Mouse (Mus musculus) hindbrain, embryonic 15.5 days (tissue): ENCODE data around the gene Tmc3. TPM values are rescaled to one million over a fixed set of nuclear protein-coding genes. Genes with fewer than 3 reads are reported as not detected.

ENCODE experiments used
- ATAC-seq: fragments of 200-750 bp; cut with Nextera tagmentation; 2 replicates; pipeline ENCODE4 v1.8.0; 2017; ENCODE audit warnings: low read depth, moderate number of reproducible peaks, moderate TSS enrichment; ENCODE audit not compliant: low FRiP score
- H3K27ac ChIP-seq: fragments of 300-500 bp; sonication (generic); replicated peaks from 2 replicates; pipeline ENCODE4 v1.5.1; 2015; ENCODE audit warnings: mild to moderate bottlenecking, inconsistent platforms
- H3K27me3 ChIP-seq: fragments of 300-500 bp; sonication (generic); 2 replicates; pipeline ENCODE4 v1.6.1; 2015; ENCODE audit warnings: control low read depth, inconsistent platforms
- H3K36me3 ChIP-seq: fragments of 300-500 bp; sonication (generic); 2 replicates; pipeline ENCODE4 v1.6.1; 2015; ENCODE audit warnings: control low read depth, inconsistent platforms
- H3K4me1 ChIP-seq: fragments of 300-500 bp; sonication (generic); replicated peaks from 2 replicates; pipeline ENCODE4 v1.6.1; 2015; ENCODE audit warnings: control low read depth, inconsistent platforms
- H3K4me2 ChIP-seq: fragments of 300-500 bp; sonication (generic); 2 replicates; pipeline ENCODE4 v1.6.1; 2015; ENCODE audit warnings: moderate library complexity, mild to moderate bottlenecking, inconsistent platforms
- H3K4me3 ChIP-seq: fragments of 300-500 bp; sonication (generic); 2 replicates; pipeline ENCODE4 v1.5.1; 2015; ENCODE audit warnings: mild to moderate bottlenecking, inconsistent platforms
- H3K9ac ChIP-seq: fragments of 300-500 bp; sonication (generic); 2 replicates; pipeline ENCODE4 v1.6.1; 2015; ENCODE audit warnings: inconsistent platforms
- H3K9me3 ChIP-seq: fragments of 300-500 bp; sonication (generic); 2 replicates; pipeline ENCODE4 v1.6.1; 2016; ENCODE audit warnings: control low read depth, inconsistent platforms
- WGBS: fragments of 180-500 bp; shearing (Covaris S2); methylation state at CpG from one replicate; pipeline ENCODE4 v1.1.7; 2015; 5-methylcytosine and 5-hydroxymethylcytosine counted together
- polyA plus RNA-seq: library from polyadenylated mRNA; unstranded; fragments of >200 nt; fragmentation: Nextera tagmentation; extraction: Ambion mirVana; gene quantifications from 2 replicates; pipeline ENCODE4 v1.2.1, GENCODE M21; 2015

Tmc3 gene
- polyA plus RNA-seq, 1 experiment from 2014 or later, result 0.30 TPM

DNA sequence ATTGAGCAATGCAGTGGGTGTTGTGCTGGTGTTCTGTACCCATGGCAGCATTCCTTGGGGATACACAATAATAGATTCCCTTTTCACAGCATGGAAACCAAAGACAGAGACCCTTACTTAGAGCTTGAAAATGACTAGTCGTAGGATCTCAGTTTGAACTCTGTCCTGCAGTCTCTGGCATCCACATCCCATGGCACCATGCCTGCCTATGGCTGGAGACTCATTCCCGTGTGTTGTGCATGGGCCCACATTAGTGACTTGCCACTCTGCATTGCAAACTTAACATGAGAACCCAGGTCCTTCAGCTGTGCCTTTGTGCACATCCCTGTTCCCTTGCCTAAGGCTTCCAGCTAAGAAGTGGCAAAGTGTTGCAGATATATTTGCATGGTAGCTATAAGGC, 60.0 kb downstream of the Tmc3 start:
- no peak overlapping the region for H3K4me3 ChIP-seq
- H3K9me3 ChIP-seq, result no peaks in the 10 kb centered on the region
- 83% methylated on average over 2 of the region's 2 CpGs for WGBS
- no peak for ATAC-seq
- H3K27ac ChIP-seq, result no peak overlapping the region
- no peaks in the 10 kb centered on the region for H3K27me3 ChIP-seq
- no peaks in the 10 kb centered on the region for H3K4me1 ChIP-seq
- H3K4me2 ChIP-seq, result no peak overlapping the region
- no peaks in the 10 kb centered on the region for H3K36me3 ChIP-seq
- H3K9ac ChIP-seq, result no peak overlapping the region

DNA sequence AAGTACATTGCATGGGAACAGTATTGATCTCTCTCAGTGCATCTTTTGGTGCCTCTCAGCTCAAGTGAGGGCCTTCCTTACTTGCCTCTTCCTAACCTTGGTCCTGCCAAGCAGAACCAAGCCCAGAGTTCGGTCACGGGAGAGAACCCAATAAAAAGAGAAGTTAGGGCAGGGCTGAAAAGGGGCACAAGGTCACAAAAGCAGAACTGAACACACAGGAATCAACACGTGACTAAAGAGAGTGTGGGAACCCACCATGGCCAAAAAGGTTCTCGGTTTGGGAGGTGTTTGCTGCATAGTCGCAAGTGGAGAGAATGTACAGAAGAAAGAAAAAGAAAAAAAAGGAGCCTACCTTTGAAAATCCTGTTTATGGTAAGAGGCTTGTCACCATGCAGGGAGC, 60.7 kb downstream of the Tmc3 start:
- no peak for ATAC-seq
- Histone ChIP-seq H3K9ac (no peak overlapping the region), H3K27ac (no peak overlapping the region), H3K4me3 (no peak overlapping the region), H3K9me3 (no peaks in the 10 kb centered on the region), H3K36me3 (no peaks in the 10 kb centered on the region), H3K4me2 (no peak overlapping the region), H3K27me3 (no peaks in the 10 kb centered on the region), H3K4me1 (no peaks in the 10 kb centered on the region)
- WGBS, result 82% methylated on average over 5 of the region's 5 CpGs

DNA sequence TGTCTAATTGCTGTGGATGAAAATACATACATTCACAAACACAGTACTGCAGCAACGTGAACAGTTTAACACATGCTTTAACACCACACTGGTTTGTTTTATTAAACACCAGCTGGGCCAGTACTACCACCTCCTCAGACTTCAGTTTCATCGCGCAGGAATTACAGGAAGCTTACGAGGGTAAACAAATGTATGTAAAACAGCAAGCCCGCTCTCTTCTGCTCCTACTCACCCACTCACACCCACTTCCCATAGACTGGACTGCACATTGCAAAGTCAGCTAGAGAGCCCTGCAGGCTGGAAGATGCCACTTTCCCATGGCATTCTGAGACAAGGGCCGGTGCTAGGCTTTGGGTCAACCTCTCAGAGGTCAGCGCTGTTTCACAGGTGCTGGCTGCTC, 64.1 kb downstream of the Tmc3 start:
- no peak for ATAC-seq
- H3K9ac ChIP-seq, result no peak overlapping the region
- no peaks in the 10 kb centered on the region for H3K9me3 ChIP-seq
- no peak overlapping the region for H3K4me3 ChIP-seq
- H3K4me2 ChIP-seq, result no peak overlapping the region
- H3K36me3 ChIP-seq, result no peaks in the 10 kb centered on the region
- H3K27ac ChIP-seq, result no peak overlapping the region
- H3K27me3 ChIP-seq, result no peaks in the 10 kb centered on the region
- WGBS, result 85% methylated on average over 7 of the region's 7 CpGs
- H3K4me1 ChIP-seq, result no peaks in the 10 kb centered on the region

DNA sequence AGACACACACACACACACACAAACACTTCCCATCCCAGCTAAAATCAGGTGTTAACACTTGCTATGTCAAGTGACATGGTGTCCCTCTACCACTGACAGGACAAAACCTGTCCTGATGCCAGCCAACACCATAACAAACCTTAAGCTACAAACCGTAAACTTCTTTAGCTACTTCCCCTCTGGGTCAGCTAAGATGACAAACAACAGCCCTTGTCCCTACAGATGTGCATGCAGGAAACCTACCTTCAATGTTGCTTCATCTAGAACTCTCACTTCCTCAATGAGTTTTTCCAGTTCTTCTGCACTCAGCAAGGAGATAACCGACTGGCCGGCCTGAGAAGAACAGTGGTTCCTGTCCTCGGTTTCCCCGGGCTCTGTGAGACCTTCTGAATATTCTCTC, 65.9 kb downstream of the Tmc3 start:
- 92% methylated on average over 5 of the region's 5 CpGs for WGBS
- H3K4me2 ChIP-seq, result no peak overlapping the region
- H3K36me3 ChIP-seq, result no peaks in the 10 kb centered on the region
- H3K4me3 ChIP-seq, result no peak overlapping the region
- H3K9me3 ChIP-seq, result no peaks in the 10 kb centered on the region
- no peak overlapping the region for H3K27ac ChIP-seq
- no peaks in the 10 kb centered on the region for H3K27me3 ChIP-seq
- ATAC-seq, result no peak
- H3K9ac ChIP-seq, result no peak overlapping the region
- no peaks in the 10 kb centered on the region for H3K4me1 ChIP-seq

DNA sequence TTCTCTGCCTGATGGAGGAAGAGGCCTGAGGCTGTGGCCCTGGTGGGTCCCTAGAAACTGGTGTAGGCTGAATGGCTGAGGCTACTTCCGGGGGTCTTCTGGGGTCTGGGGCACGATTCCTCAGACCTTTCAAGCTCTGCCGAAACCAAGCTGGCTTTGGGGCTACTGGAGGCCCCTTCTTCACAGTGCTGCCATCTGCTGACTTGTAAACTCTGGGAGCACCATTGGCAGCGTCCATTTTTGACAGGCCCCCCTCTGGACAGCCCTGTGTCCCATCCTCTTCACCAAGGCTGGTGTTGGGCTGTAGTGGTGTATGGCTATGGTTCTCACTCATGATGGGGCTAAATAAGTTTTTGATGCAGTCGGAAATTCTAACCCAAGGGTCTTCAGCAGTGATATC, 67.8 kb downstream of the Tmc3 start:
- ATAC-seq, result no peak
- Histone ChIP-seq H3K4me1 (no peaks in the 10 kb centered on the region), H3K9me3 (no peaks in the 10 kb centered on the region), H3K4me3 (no peak overlapping the region), H3K4me2 (no peak overlapping the region), H3K27me3 (no peaks in the 10 kb centered on the region), H3K36me3 (no peaks in the 10 kb centered on the region), H3K27ac (no peak overlapping the region), H3K9ac (no peak overlapping the region)
- 86% methylated on average over 5 of the region's 5 CpGs for WGBS

DNA sequence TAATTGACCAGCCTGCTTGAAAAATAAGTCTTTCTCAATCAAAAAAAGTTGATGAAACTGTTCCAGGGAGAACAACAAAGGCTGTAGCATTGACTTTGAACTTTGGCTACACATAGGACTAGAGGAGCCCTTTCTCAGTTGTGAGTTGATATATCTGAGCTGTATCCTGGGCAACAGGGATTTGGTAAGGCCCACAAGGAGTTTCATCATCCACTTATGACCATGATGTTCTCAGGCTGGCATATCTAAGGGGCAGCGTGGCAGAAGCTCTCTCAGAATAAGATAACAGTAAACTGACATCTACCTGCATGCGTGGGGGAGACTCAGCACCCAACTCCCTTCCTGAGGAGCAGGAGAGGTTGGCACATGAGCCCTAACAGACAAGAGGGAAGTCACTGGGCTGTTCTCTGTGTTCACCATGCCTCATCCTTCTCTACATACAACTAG, 68.9 kb downstream of the Tmc3 start:
- no peak for ATAC-seq
- WGBS, result 86% methylated on average over 2 of the region's 2 CpGs
- H3K27me3 ChIP-seq, result no peaks in the 10 kb centered on the region

DNA sequence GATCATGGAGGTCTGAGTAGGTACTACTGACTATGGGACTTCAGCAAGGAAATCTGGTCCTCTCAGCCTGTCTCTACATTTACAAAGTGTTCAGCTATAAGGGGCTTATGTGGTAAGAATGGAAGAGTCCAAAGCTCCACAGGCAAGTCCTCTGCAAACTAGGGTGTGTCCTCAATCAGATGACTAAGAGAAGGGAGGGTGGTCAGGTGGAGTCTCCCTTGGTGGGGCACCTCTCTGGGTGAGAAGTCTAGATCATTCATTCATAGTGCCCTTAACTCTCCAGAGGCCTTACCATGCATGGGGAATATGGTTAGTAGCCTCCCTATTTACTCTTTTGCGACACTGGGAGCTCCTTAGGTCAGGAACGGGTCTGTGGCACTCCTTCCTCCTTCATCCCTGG, 69.5 kb downstream of the Tmc3 start:
- no peak overlapping the region for H3K9ac ChIP-seq
- WGBS, result 88% methylated on average over 2 of the region's 2 CpGs
- H3K36me3 ChIP-seq, result no peaks in the 10 kb centered on the region
- no peak overlapping the region for H3K4me2 ChIP-seq
- no peaks in the 10 kb centered on the region for H3K9me3 ChIP-seq
- H3K4me3 ChIP-seq, result no peak overlapping the region
- no peak for ATAC-seq
- no peaks in the 10 kb centered on the region for H3K4me1 ChIP-seq
- no peak overlapping the region for H3K27ac ChIP-seq
- H3K27me3 ChIP-seq, result no peaks in the 10 kb centered on the region

More for the DNA sequence above, 68.9 kb downstream of the Tmc3 start:
- Histone ChIP-seq H3K36me3 (no peaks in the 10 kb centered on the region), H3K27ac (no peak overlapping the region), H3K4me3 (no peak overlapping the region), H3K9ac (no peak overlapping the region), H3K9me3 (no peaks in the 10 kb centered on the region), H3K4me2 (no peak overlapping the region), H3K4me1 (no peaks in the 10 kb centered on the region)

DNA sequence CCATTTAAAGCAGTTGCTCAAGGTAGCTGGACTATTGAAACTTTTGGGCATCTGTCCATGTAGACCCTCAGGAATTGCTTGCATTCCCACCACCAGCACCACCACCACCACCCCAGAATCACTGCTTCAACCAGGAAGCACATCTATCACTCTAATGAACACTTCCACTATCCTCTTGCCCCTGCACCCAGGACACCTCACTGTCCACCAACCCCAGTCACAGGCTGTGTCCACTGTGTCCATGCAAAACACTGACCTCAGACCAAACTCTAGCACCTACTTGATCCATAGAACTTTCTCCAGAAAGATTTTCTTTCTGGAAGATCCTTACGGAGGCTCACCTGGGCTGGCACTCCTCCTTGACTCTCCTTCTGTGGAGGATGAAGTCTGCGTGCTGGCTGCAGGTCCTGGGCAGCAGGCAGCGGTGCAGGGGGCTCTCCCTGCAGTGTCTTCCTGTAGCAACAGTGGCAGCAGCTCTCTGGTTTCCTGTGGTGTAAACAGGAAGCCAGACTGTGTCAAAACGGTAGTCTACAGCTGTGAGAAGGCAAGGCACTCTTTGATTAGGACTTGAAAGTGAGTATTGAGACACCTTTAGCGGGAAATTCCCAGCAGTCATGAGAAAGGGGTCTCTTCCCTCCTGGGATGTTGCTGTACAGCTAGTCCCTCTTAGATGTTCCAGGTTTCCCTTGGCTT, 70.4 kb downstream of the Tmc3 start:
- ATAC-seq, result no peak
- H3K9ac ChIP-seq, result no peak overlapping the region
- no peak overlapping the region for H3K4me3 ChIP-seq
- WGBS, result 74% methylated on average over 5 of the region's 5 CpGs
- no peaks in the 10 kb centered on the region for H3K4me1 ChIP-seq
- no peaks in the 10 kb centered on the region for H3K9me3 ChIP-seq
- H3K27me3 ChIP-seq, result no peaks in the 10 kb centered on the region
- no peak overlapping the region for H3K4me2 ChIP-seq
- no peaks in the 10 kb centered on the region for H3K36me3 ChIP-seq
- no peak overlapping the region for H3K27ac ChIP-seq

DNA sequence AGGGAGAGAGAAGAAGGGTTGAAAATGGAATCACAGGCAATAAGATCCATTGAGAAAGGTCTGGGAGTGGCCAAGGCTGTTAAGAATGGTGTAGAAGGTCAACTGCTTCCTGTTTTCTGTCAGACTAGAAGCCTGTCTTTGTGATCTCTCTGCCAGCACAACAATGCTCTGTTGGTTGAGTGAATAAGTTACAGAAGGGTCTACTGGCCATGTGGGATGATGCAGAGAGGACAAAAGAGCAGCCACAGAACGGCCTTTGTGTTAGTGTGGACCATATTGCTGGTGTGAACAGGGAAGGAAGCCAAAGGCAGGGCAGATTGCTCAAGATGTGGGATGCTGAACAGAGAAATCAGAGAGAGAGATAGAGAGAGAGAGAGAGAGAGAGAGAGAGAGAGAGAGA, 74.0 kb downstream of the Tmc3 start:
- H3K27me3 ChIP-seq, result no peaks in the 10 kb centered on the region
- 53% methylated on average over 1 of the region's 1 CpGs for WGBS
- H3K36me3 ChIP-seq, result no peaks in the 10 kb centered on the region
- H3K27ac ChIP-seq, result no peak overlapping the region
- H3K9me3 ChIP-seq, result no peaks in the 10 kb centered on the region
- H3K4me3 ChIP-seq, result no peak overlapping the region
- no peak overlapping the region for H3K9ac ChIP-seq
- H3K4me1 ChIP-seq, result no peaks in the 10 kb centered on the region
- no peak overlapping the region for H3K4me2 ChIP-seq
- no peak for ATAC-seq

DNA sequence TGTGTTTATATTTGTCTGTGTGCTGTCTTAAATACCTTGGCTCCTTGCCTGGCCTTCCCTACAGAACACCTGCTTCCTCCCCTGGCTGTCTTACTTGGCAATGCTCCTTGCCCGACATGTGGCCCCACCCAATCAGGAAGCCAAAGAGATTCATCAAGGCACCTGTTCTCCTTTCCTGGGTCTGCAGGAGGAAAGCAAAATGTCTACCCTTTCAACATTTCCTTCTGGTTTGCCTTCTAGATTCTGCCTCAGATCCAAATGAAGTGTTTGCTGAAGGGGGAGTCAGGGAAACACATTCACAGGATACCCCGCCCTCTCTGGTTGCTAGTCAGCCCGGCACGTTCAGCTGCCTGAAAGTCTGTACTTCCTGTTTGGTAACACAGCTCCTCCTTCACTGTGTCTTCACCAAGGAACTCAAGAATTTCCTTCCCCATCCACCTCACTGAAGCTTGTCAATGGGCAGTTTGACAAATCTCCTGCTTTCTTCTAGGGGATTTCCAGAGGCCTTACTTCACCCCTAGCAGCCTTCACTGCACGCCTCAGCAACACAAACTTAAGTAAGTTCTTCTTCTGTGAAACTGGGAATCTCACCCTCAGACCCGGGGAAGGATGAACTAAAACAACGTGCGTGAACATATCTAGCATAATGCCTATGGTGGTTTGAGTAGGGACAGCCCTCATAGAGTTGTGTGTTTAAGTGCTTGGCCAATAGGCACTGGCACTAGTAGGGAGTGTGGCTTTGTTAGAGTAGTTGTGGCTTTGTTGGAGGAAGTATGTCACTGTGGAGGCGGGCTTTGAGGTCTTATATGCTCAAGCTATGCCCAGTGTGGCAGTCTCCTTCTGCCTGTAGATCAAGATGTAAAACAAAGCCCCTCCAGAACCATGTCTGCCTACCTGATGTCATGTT, 74.7 kb downstream of the Tmc3 start:
- WGBS, result 86% methylated on average over 9 of the region's 9 CpGs

DNA sequence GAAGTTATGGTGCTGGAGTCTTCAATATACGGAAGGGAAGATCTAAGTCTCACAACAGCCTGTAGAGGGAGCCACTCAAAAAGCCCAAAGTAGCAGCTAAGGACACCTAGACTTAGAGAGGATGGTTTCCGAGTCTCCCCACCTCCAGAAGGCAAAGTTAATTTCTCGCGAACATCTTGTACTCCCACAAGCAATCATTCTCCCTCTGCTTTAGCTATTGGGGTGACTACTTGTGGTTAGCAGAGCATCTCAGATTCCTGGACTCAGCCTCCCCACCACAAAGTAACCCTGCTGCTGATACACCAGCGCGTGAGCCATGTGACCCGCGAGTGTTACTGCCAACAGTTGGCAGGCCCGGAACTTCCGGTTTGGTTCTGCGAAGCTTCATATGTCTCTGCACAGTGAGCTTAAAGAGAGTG, 75.6 kb downstream of the Tmc3 start:
- Histone ChIP-seq H3K27ac (no peak overlapping the region), H3K4me1 (no peaks in the 10 kb centered on the region), H3K27me3 (no peaks in the 10 kb centered on the region), H3K4me2 (no peak overlapping the region), H3K4me3 (no peak overlapping the region), H3K9ac (no peak overlapping the region), H3K36me3 (no peaks in the 10 kb centered on the region), H3K9me3 (no peaks in the 10 kb centered on the region)
- ATAC-seq, result no peak
- WGBS, result 94% methylated on average over 11 of the region's 11 CpGs

More for the DNA sequence above, 74.7 kb downstream of the Tmc3 start:
- Histone ChIP-seq H3K9ac (no peak overlapping the region), H3K4me2 (no peak overlapping the region), H3K27ac (no peak overlapping the region), H3K4me3 (no peak overlapping the region), H3K36me3 (no peaks in the 10 kb centered on the region), H3K27me3 (no peaks in the 10 kb centered on the region), H3K4me1 (no peaks in the 10 kb centered on the region), H3K9me3 (no peaks in the 10 kb centered on the region)
- ATAC-seq, result no peak

DNA sequence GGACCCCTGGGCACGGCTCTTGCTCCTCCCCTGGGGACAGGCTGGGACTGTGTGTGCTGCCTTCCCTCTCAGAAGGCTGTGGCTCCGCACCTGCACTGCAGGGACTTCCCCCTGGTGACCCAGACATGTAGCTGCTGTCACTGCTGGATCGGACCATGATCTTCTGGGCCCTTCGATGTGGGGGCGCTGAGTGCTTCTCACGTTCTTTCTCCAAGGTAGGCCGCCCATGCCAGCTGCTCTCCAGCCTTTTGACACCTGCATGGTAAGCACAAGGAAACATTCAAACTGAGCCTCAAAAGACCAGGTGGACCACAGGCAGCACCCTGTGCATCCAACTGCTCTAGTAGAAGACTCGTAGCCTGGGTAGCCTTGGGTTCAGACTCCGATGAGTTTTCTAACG, 76.3 kb downstream of the Tmc3 start:
- Histone ChIP-seq H3K4me2 (no peak overlapping the region), H3K4me3 (no peak overlapping the region), H3K27ac (no peak overlapping the region), H3K27me3 (no peaks in the 10 kb centered on the region), H3K9me3 (no peaks in the 10 kb centered on the region), H3K9ac (no peak overlapping the region), H3K36me3 (no peaks in the 10 kb centered on the region), H3K4me1 (no peaks in the 10 kb centered on the region)
- ATAC-seq, result no peak
- 91% methylated on average over 10 of the region's 10 CpGs for WGBS
